Mouse (Mus musculus) liver, embryonic 13.5 days (tissue): ENCODE data around the gene Unc50. TPM values are rescaled to one million over a fixed set of nuclear protein-coding genes. Genes with fewer than 3 reads are reported as not detected.

ENCODE experiments used
- ATAC-seq: fragments of 200-750 bp; cut with Nextera tagmentation; 2 replicates; pipeline ENCODE4 v1.8.0; 2017; ENCODE audit warnings: low read depth, mild to moderate bottlenecking, moderate number of reproducible peaks, moderate library complexity
- DNase-seq: peaks from one replicate; pipeline ENCODE4 v3.0.0; 2022
- H3K27ac ChIP-seq: fragments of 300-500 bp; sonication (generic); 2 replicates; pipeline ENCODE4 v1.5.1; 2015; ENCODE audit warnings: moderate library complexity, mild to moderate bottlenecking, inconsistent platforms
- H3K27me3 ChIP-seq: fragments of 300-500 bp; sonication (generic); 2 replicates; pipeline ENCODE4 v1.6.1; 2015; ENCODE audit warnings: mild to moderate bottlenecking, inconsistent platforms
- H3K36me3 ChIP-seq: fragments of 300-500 bp; sonication (generic); 2 replicates; pipeline ENCODE4 v1.6.1; 2015; ENCODE audit warnings: mild to moderate bottlenecking, inconsistent platforms
- H3K4me1 ChIP-seq: fragments of 300-500 bp; sonication (generic); replicated peaks from 2 replicates; pipeline ENCODE4 v1.6.1; 2015; ENCODE audit warnings: inconsistent platforms
- H3K4me2 ChIP-seq: fragments of 300-500 bp; sonication (generic); 2 replicates; pipeline ENCODE4 v1.6.1; 2015; ENCODE audit warnings: inconsistent platforms, mild to moderate bottlenecking, moderate library complexity
- H3K4me3 ChIP-seq: fragments of 300-500 bp; sonication (generic); replicated peaks from 2 replicates; pipeline ENCODE4 v1.5.1; 2015; ENCODE audit warnings: mild to moderate bottlenecking, inconsistent platforms
- H3K9ac ChIP-seq: fragments of 300-500 bp; sonication (generic); 2 replicates; pipeline ENCODE4 v1.6.1; 2015; ENCODE audit warnings: mild to moderate bottlenecking, inconsistent platforms
- H3K9me3 ChIP-seq: fragments of 300-500 bp; sonication (generic); replicated peaks from 2 replicates; pipeline ENCODE4 v1.6.1; 2016; ENCODE audit warnings: inconsistent platforms
- WGBS: fragments of 180-500 bp; shearing (Covaris S2); methylation state at CpG from one replicate; pipeline ENCODE4 v1.1.7; 2015; ENCODE audit not compliant: insufficient replicate concordance; 5-methylcytosine and 5-hydroxymethylcytosine counted together
- polyA plus RNA-seq: library from polyadenylated mRNA; unstranded; fragments of >200 nt; fragmentation: Nextera tagmentation; extraction: Ambion mirVana; gene quantifications from 2 replicates; pipeline ENCODE4 v1.2.1, GENCODE M21; 2015

The Unc50 gene
- polyA plus RNA-seq, 1 experiment from 2014 or later = 87.2 TPM

DNA sequence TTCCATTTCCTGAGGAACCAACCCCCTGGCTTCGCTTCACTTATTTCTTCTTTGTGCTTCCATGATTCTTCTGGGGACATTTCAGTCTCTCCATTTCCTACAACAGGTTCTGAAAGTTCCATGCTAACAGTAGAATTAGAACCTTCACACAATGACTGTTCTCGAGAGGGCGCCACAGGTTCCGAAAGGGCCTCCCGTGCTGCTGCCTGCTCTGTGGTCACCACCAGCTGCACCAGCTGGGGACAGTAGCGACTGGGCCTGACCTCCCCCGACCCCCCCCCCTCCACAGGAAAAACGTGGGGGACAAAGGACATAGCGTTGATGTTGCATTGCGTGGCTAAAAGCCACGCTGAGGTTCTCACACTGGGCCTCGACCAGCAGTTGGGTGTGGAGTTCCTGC is 58.6 kb downstream of the Unc50 start:
- Histone ChIP-seq H3K4me3 (no peak overlapping the region), H3K27ac (no peak overlapping the region), H3K36me3 (no peaks in the 10 kb centered on the region), H3K4me2 (no peak overlapping the region), H3K9me3 (no peaks in the 10 kb centered on the region), H3K4me1 (peaks cover 21% of the 10 kb centered on the region; the same call in 1 of the 2 replicates), H3K9ac (no peak overlapping the region), H3K27me3 (no peaks in the 10 kb centered on the region)
- WGBS = 60% methylated on average over 12 of the region's 12 CpGs
- ATAC-seq (no peak), DNase-seq (no peak)

Other genes starting within 250 kb of the Unc50 start
- not detected in 2 replicates for gene Cnga3, start 215.7 kb upstream of the Unc50 start, polyA plus RNA-seq
- 3.0 and 3.1 TPM in 2 replicates for gene Inpp4a, start 130.3 kb upstream of the Unc50 start, polyA plus RNA-seq
- gene Coa5, start within 50 bp of the Unc50 start, polyA plus RNA-seq = 36.8 and 45.2 TPM in 2 replicates
- gene Mgat4a, start 110.9 kb downstream of the Unc50 start, polyA plus RNA-seq = 1.0 and 1.8 TPM in 2 replicates